Mouse (Mus musculus) adrenal gland, adult 18-20 months (tissue): ENCODE measurements at regions not wholly inside any gene's neighbourhood (a gene's known extent, or its start where the extent isn't known, plus 50 kb on each side); places are given as distances from the start of the nearest gene placed in this dataset.

ENCODE experiments used
- DNase-seq, 2 experiments: peaks; one replicate each; pipeline ENCODE4 v3.0.0; 2021 to 2022; ENCODE audit warnings: low spot score in 2 of 2

DNA sequence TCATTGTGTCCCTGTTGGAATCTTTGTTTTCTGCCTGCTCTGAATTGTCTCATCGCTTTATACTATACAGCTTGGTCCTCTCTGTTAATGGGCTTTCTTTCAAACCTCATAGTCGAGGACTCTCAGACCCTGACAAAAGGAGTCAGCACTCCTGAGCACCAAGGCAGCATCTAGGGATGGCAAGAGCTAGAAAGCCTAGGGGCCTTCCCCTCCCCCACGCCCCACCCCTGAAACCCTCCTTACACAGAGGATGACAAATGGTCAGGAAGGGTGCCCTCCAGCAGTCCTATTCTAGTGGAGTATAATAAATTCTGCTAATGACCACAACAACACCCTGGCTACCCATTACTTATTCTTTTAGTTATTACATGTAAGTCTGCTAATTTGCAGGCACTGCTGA lies 74.4 kb downstream of the Tbx19 start:
- no peak for DNase-seq

DNA sequence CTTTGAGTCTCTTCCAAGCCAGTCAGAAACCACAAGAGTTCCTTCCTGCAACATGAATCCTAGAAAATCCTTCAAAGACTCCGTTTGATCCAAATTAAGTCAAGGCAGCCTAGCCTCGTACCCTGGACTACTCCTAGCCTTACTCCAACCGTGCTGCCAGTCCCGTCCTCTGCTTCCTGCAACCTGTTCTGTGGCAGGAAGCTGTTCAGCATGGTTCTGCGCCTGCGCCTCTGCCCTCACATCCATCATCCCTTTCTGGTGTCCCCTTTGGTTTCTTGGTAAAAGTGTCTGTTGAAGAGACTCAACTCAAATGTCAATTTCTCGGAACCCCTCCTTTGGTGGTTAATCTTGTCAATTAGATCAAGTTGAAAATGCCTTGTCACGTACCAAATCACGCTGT lies 75.8 kb downstream of the Tbx19 start:
- no peak for DNase-seq

GRCm38 (mm10) chr1:165084179-165084578 lies 76.4 kb downstream of the Tbx19 start:
- DNase-seq: peak in 1 of 2 experiments; percentile 25

DNA sequence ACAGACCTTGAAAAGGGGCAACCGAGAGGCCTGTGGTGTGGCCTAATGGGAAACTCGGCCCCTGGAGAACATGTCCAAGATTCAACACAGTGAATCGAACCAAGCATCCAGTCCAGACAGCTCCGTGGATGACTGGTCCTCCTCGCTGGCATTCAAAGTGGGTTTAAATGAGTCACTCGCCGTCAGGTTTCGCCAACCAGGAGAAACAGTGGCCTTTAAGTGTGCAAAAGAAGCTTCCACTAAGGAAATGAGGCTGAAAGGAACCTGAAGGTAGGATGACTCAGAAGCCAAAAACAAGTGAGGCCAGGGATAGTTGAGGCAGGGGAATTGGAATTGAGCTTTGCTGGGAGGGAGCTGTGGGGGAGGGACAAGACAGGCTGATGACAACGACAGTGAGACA lies 80.2 kb downstream of the Tbx19 start:
- DNase-seq: no peak

- DNase-seq: no peak
Measured at GRCm38 (mm10) chr1:165077313-165077712, 83.3 kb downstream of the Tbx19 start.

GRCm38 (mm10) chr1:165075301-165076082 lies 85.1 kb downstream of the Tbx19 start:
- DNase-seq: peak; percentile 30 to 42

GRCm38 (mm10) chr1:165071831-165072491 lies 88.6 kb downstream of the Tbx19 start:
- DNase-seq: no peak

DNA sequence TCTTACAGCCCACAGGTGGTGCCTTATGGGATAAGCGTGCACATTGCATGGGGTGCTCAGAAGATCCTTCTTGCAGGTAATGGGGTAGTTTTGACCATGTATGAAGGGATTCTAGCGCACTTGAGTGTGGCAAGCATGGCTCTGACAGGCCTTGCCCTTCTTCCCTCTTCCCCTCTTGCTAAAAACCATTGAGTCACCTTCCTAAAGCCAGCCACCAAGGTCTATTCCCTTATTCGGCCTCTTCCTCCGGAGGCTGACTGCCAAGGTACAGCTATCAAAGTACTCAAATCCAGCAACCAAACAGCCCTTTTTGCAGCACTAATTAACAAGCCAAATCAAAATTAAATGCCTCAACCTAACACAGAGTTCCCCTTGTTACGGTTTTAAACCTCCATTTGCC lies 95.6 kb downstream of the Tbx19 start:
- no peak for DNase-seq

DNA sequence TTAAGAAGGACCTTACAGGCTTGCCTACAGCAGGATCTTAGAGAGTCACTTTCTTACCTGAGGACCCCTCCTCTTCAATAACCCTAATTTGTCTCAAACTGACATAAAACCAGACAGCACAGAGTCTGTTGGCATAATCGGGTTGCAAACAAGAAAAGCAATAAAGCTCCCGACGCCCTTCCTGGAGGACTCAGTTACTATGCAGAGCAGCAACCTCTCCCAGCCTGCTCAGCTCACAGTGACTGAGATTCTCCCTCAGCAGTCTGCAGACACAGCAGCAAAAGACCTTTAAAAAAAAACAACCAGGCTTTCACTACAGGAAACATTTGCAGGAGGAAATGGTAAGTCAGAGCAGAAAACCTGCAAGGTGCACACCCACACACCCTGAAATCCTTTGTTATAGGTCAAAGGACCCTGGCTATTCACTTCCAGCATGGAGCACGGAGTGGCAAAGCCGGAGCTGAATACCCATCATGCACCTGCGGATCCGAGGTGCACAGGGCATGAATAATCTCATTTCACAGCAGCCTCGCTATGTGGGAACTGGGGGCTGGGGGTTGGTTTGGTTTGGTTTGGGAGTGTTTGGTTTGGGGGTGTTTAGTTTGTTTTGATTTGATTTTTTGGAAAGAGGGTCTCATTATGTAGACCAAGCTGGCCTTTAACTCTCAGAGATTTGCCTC lies 97.6 kb downstream of the Tbx19 start:
- no peak for DNase-seq

DNA sequence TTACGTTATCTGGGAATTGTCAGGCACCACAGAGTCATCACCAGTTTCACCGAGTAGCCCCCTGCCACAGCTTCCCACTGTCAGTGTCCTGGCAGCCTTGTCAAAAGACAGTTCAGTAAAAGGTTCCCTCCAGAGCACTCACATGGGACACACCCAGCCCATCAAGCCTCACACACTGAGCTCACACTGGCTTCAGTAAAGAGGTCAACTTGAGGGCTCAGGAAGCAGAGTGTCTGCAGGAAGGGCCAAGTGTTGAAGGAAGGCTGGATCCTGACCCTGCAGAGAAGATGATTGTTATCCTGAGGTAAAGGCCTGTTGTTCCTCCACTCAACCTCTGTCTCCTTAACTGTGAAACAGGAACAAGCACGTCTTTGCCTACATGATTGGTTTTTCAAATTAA lies 99.2 kb downstream of the Tbx19 start:
- DNase-seq: no peak

DNA sequence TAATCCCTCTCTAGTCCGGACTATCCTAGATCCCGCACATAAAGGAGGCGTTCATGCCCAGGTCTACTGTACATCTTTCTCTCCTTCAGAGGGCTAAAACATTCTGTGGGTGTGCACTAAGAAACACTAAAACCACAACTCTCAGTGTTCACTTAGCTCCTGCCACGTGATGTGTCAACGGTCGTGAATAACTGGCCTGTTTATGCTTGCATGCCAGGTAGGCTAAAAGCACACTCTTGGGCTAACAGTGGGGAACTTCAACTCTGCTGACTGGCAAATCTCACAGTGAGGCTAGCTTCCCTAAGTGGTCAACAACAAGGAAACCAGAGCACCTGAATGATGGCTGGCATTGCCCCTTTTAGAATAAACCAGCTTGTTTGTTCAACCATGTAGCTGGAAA lies 106.3 kb downstream of the Tbx19 start:
- no peak for DNase-seq

DNA sequence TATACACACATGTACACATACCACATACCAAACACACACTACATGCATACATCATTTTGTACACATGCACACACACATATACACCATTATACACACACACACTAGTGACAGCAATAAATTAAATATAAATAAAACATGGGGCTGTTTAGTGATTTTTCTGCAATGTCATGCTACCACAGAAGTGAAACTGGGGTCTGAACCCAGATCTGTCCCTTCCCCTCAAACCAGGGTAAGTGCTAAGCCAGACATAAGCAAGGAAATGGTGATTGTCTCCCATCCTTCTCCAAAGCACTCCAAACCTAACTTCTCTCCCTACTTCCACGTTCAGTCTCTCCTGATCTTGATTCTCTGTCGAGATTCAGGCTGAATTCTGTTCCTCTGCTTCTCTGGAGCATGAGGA lies 109.3 kb downstream of the Tbx19 start:
- DNase-seq: no peak

GRCm38 (mm10) chr1:165050176-165050575 lies 110.4 kb downstream of the Tbx19 start:
- no peak for DNase-seq

DNA sequence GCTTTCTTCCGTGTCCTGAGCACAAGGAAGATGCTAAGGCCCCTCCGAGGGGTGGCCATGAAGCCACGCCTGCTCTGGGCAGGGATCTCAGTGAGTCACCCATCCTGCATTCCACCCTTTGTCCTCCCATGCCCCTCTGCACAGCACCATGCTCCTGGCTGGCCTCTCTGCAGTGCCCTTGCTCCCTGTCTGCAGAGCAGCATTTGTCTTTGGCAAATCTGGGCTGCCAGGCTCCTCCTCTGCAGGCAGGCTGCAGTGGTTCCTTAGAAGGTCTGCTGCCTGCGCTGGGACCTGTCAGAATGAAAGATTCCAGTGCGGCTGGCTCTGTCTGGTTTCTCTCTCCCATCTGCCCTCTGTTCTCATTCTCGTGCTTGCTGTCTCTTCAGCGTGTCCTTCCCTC lies 111.3 kb upstream of the Xcl1 start:
- DNase-seq: peak; percentile 30 to 37

DNA sequence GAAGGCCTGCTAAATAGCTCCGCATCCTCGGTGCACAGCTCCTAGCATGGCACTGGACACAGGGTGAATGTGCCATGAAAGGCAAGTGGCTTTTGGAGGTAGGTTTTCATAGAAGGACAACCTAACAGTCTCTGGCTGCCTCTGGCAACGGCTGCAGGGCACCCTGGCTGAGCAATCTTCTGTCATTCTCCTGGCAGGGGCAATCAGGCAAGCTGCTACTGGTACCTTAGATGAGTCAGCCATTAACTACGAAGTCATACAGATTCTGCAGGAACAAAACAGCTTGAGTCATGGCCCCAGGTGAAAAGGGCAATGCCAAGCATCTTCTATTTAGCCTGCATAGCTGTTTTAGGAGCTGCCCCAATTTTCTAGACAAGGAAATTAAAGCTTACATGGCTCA lies 110.7 kb upstream of the Xcl1 start:
- peak; percentile 24 for DNase-seq

DNA sequence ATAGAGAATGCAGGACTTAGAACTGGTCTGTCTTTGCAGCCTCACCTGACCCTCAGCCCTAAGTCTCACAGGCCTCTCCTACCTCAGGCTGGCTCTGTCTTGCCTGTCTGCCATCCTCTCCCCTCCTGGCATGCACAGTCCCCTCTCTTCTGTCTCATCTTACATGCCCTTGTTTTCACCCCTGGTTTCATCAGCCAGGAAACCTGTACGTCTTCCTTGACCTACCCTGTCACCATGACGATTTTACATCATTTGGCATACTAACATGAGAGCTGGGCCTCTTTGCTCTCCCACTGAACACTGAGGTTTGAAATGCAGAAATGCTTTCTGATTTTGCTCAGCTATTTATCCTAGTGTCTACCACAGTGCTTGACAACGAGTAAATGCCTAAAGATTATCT lies 108.0 kb upstream of the Xcl1 start:
- no peak for DNase-seq

- no peak for DNase-seq
Measured at GRCm38 (mm10) chr1:165042105-165042504, 106.8 kb upstream of the Xcl1 start.

DNA sequence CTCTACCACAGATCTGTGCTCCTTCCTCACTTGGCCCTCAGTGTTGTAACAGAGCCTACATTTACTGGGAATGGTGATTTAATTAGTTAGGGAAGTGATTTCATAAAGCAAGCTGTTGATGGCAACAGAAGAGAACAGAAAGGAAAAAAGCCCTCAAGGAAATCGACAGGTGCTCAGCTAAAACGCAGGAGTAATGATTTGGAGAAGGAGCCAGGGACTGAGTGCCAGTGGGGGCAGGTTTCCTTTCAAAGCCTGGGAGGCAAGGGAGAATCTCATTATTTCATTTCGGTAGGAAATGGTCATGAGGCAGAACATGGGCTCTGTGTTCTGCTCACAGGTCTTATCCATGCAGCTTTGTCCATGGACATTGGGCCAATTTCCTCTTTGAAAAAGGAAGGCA lies 101.3 kb upstream of the Xcl1 start:
- DNase-seq: no peak

DNA sequence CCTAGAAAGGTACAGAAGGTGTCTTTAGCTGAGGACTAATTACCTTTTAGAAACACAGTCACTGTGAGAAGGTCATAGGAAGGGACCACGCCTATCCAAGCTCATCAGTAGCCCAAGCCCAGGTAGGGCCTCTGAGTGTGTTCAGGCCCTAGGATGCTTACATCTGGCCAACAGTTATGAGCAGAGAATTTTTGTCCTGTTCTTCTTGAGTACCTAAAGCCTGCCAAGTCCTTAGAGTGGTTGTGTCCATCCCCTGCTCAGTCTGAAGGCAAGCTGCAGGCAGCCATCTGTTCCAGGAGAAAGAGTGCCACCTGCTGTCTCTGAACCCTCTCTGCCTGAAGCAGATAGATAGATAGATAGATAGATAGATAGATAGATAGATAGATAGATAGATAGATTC lies 100.3 kb upstream of the Xcl1 start:
- no peak for DNase-seq

DNA sequence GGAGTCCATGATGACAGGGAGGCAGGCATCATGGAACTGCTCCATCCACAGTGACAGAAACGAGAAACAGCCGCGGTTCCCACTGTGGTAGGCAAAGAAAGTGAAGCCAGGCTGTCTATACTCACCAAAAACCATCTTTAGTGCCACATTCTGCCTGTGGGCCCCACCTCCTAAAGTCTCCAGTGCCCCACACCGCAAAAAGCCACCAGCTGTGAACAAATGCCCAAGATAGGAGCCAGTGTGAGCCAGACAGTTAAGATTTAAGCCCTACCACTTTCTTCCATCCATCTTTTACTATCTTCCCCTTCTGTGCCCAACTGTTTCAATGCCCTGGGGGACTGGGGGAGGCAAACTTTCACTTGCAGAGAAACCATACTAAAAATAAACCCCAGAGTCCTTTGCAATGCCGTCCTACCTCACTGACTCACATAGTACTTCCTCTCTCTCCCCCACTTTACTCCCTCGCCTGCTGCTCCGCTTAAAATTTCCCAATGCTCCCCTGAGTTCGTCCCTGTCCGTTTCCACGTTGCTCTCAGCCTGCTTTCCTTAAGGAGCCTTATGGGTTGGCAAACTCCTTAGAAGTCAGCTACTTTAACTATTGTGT lies 85.7 kb upstream of the Xcl1 start:
- no peak for DNase-seq

GRCm38 (mm10) chr1:165018692-165019309 lies 83.5 kb upstream of the Xcl1 start:
- DNase-seq: no peak
